Mouse (Mus musculus) cerebellum, adult 9-11 months (tissue): ENCODE measurements at regions not wholly inside any gene's neighbourhood (a gene's known extent, or its start where the extent isn't known, plus 50 kb on each side); places are given as distances from the start of the nearest gene placed in this dataset.

ENCODE experiments used
- DNase-seq: peaks from one replicate; pipeline ENCODE4 v3.0.0; 2022

GRCm38 (mm10) chr1:76120840-76121239, 574.8 kb downstream of the Slc4a3 start:
- DNase-seq: no peak

- DNase-seq: no peak
Measured at GRCm38 (mm10) chr1:76130353-76130752, 584.3 kb downstream of the Slc4a3 start.

GRCm38 (mm10) chr1:76136810-76137209, 590.7 kb downstream of the Slc4a3 start:
- no peak for DNase-seq

GRCm38 (mm10) chr1:76137701-76138100, 591.6 kb downstream of the Slc4a3 start:
- DNase-seq: no peak

GRCm38 (mm10) chr1:76143516-76143915, 597.5 kb downstream of the Slc4a3 start:
- no peak for DNase-seq

- no peak for DNase-seq
Measured at GRCm38 (mm10) chr1:76148963-76149362, 602.9 kb downstream of the Slc4a3 start.

- no peak for DNase-seq
Measured at GRCm38 (mm10) chr1:76156291-76156690, 610.2 kb downstream of the Slc4a3 start.

GRCm38 (mm10) chr1:76167486-76167885, 621.4 kb downstream of the Slc4a3 start:
- DNase-seq: no peak

GRCm38 (mm10) chr1:76181181-76181580, 635.1 kb downstream of the Slc4a3 start:
- no peak for DNase-seq

- no peak for DNase-seq
Measured at GRCm38 (mm10) chr1:76194844-76195243, 648.8 kb downstream of the Slc4a3 start.

- DNase-seq: no peak
Measured at GRCm38 (mm10) chr1:76197651-76198050, 651.6 kb downstream of the Slc4a3 start.

GRCm38 (mm10) chr1:76200906-76201305, 654.8 kb downstream of the Slc4a3 start:
- no peak for DNase-seq

- DNase-seq: no peak
Measured at GRCm38 (mm10) chr1:76212486-76212885, 666.4 kb downstream of the Slc4a3 start.

- DNase-seq: no peak
Measured at GRCm38 (mm10) chr1:76244721-76245120, 698.7 kb downstream of the Slc4a3 start.

GRCm38 (mm10) chr1:76246181-76246796, 700.2 kb downstream of the Slc4a3 start:
- no peak for DNase-seq

GRCm38 (mm10) chr1:76247126-76247525, 701.1 kb downstream of the Slc4a3 start:
- no peak for DNase-seq

GRCm38 (mm10) chr1:76258217-76258616, 712.2 kb downstream of the Slc4a3 start:
- no peak for DNase-seq

GRCm38 (mm10) chr1:76276148-76276547, 730.1 kb downstream of the Slc4a3 start:
- no peak for DNase-seq

GRCm38 (mm10) chr1:76276624-76277023, 730.6 kb downstream of the Slc4a3 start:
- no peak for DNase-seq

GRCm38 (mm10) chr1:76283322-76283721, 737.3 kb downstream of the Slc4a3 start:
- DNase-seq: no peak

GRCm38 (mm10) chr1:76322943-76323559, 777.0 kb downstream of the Slc4a3 start:
- no peak for DNase-seq

- DNase-seq: no peak
Measured at GRCm38 (mm10) chr1:76323592-76323991, 777.5 kb downstream of the Slc4a3 start.

GRCm38 (mm10) chr1:76336011-76336410, 789.9 kb downstream of the Slc4a3 start:
- no peak for DNase-seq

- no peak for DNase-seq
Measured at GRCm38 (mm10) chr1:76362106-76362505, 816.0 kb downstream of the Slc4a3 start.

GRCm38 (mm10) chr1:76373931-76374330, 827.9 kb downstream of the Slc4a3 start:
- peak; percentile 6 for DNase-seq
